Mouse (Mus musculus) embryo, embryonic 11.5 days (tissue): Measurements from ENCODE around the gene C530008M17Rik.
"Not testable (repeated sequence)": the region's sequence is repeated elsewhere in the genome, so short reads cannot be mapped to it uniquely, and the experiment has no call there.

Source experiments
- DNase-seq: peaks from one replicate; pipeline ENCODE4 v3.0.0-alpha.2; 2012; ENCODE audit warnings: low read depth, low spot score

Gene C530008M17Rik

DNA sequence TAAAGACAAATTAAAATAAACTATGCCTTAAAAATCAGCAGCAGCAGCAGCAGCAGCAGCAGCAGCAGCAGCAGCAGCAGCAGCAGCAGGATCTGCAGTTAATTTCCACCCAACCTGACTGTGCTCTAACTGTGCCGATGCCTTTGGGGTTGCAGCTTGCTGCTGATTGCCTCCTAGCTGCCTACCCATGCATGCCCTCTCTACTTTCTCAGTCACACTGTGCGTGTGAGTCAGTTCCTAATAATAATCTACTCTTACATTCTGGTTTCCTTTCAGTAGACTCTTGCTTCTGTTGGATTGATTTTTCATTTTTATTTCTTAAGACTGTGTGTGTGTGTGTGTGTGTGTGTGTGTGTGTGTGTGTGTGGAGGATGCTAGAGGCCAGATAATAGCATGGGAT lies 236.8 kb downstream of the C530008M17Rik start:
- no peak for DNase-seq

DNA sequence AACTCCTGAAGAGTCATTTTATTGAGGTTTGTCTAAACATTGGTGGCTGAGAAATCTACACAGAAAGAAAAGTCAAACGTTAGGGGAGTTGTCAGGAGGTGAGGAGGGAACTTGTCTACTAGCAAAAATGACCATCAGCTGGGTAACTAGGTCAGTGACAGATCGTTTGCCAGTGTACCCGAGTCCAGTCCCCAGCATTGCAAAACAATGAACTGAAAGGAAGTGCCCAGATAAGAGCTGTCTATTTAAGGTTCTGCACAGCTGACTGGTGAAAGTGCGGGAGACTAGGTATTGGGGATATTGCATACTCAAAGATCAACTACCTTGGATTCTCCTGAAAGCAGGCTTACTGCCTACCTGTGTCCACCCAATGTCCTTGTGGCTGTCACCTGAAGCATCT lies 245.8 kb downstream of the C530008M17Rik start:
- DNase-seq: no peak

DNA sequence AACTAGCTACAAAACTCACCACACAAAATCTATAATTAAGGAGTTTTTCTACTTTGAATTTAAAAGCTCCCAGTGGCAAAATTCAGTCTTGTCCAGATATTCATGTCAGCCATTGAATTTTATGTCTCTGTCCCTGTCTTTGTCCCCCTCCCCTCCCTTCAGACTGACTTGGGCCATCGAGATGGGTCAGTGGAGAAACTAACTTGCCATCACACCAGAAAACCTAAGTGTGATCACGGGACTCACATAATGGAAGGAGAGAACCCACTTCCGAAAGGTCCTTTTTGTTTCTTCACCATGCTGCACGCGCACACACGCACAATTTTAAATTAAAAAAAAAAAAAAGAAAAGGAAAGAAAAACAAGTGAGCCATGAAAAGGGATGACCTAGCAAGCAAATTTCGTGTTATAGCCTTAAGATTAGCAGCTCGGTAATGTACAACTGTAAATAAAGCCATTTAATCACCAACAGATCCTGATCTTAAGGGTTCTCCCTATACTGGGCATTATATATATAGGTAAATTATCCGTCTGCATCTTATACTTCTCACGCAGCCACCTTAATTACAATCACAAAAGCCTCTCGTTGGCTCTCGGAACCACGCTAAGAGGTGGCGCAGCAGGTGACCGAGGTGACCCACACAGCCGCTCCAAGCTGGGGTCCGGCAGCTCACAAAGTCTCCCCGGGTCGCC lies 248.5 kb downstream of the C530008M17Rik start:
- no peak for DNase-seq

DNA sequence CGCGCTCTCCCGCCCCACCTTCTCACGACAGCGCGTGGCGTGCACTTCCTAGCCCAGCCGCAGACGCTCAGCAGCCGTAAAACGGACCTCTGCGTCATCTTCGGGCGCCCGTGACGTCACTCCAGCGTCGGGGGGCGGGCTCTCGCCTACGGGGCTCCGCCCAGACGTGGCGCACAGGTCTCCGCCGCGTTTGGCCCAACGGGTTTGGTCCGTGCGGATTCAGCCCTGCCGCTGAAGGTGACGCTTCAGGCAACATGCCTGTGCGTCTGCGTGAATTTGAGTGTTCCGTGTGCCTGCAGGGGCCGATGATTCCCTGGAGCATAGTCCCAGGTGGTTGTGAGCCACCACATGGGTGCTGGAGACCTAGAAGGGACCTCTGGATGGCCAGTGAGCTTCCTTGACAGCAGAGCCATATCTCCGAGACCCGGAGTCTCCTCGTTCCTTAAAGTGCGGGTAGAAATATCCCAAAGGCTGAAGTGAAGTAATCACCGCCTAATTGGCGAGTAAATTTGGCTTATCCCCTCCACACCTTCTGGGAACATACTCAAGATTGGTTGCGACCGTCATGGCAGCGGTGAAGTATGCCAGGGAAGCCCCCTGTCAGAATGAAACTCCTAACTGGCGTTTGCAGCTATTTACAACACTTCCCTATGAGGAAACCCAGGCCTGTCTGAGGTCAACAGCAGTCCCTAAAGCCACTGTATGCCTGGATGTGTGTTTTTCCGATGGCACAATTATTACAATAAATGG lies 249.3 kb downstream of the C530008M17Rik start, which contains the start of gene Aasdh:
Gene Aasdh (minus strand): TSS at position 110 of the 750 bp plus-strand sequence.
- peak; percentile 97 for DNase-seq

DNA sequence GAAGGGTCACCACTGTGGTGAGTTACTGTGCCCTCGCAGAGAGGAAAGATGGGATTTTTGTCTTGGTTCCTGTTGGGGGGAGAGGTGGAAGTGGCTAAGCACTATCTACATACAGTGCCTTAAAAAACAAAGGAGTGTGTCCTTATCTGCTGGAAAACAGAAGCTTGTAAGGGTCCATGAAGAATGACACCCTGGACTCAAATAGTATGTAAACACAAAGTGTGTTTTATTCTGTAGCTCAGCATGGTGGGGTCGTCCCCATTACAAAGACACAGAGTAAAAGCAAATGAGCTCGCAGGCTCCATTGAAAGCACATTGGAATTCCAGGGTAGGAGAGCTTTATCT lies 249.8 kb downstream of the C530008M17Rik start:
- DNase-seq: no peak

DNA sequence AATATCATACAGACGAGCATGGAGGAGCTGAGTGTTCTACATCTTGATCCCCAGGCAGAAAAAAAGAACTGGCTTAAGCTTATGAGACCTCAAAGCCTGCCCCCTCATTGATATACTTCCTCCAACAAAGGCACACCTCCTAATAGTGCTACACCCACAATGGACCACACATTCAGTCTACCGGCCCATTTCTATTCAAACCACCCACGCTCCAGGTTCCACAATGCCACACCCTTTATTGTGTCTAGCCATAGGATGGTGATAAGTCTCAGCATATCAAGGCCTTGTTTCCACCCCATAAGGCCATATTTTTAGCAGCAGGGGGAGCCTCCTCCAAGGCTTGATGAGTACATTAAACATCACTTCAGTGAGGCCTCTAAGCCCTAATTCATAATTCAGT lies 254.5 kb downstream of the C530008M17Rik start:
- no peak for DNase-seq

DNA sequence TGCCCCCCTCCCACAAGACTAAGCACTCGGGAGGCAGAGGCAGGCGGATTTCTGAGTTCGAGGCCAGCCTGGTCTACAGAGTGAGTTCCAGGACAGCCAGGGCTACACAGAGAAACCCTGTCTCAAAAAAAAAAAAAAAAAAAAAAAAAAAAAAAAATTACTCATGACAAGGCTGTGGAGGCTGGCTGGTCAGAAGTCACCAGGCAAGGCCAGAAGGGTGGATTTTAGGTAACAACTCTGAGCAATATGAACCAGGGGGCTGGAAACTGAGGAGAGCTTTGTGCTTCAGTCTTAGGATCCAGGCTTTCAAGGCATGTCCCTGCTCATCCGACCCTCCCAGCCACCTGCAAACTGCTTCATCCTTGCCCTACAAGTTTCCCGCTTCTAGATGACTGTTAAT lies 256.2 kb downstream of the C530008M17Rik start:
- not testable (repeated sequence) for DNase-seq

DNA sequence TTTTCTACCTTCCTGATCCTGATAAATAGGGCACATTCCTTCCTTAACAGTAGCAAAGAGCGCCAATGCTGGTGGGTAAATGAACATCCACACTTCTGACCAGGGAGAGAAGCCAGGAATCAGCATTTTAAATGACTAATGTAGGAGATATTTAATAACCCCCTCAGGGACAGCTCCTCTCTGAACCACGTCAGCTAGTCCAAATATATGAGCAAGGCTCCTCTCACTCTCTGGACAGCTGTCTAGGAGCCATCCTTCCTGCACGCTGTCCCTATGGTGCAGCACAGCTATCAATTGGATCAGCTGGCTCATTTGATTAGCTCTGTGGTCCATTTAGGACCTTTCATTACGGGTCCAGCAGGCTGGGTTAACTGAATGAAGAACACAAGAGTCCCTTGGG lies 266.5 kb downstream of the C530008M17Rik start:
- DNase-seq: no peak
